Mouse (Mus musculus): ENCODE results near the gene Wdr83os. TPM values are rescaled to one million over a fixed set of nuclear protein-coding genes. Genes with fewer than 3 reads are reported as not detected.

The Wdr83os gene
- polyA plus RNA-seq, 1 experiment from 2014 or later, result 117 TPM

DNA sequence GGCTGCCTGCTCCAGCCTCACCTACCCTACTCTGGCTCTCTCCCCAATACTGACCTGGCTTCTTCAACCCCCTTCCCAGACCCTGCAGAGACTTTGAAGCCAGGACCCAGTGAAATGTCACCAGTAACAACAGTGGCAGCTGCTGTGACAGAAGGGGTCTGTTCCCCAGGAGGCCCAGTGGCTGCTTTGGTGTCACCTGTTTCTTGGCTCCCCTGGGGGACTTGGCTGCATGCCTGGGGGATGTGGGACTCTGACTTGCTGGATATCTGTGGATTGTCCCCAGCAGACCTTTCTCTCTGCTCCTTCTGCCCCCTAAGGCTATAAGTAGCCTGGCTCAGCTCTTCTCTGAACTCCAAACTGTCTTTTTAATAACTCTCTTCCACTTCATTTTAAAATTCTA lies 12.6 kb upstream of the Wdr83os start, which contains the start of gene Gm5741:
Gene Gm5741 (minus strand): TSS at position 1 of the 400 bp plus-strand sequence.
- H3K4me3 ChIP-seq (ENCODE audit: low read depth, low read length), result no peak within 1 kb of the TSS
- no peak within 1 kb of the TSS for H3K4me2 ChIP-seq (replicated peaks; ENCODE audit: low read depth)
- no peak within 1 kb of the TSS for H3K9ac ChIP-seq (ENCODE audit: low read length)
- TF ChIP-seq EP300 (optimal IDR thresholded peaks at IDR 0.05) (no peak), CTCF (IDR thresholded peaks at IDR 0.05; ENCODE audit: low read depth) (no peak)
- H3K27me3 ChIP-seq (ENCODE audit: control insufficient read depth, insufficient read depth, low read length), result no peaks in the 10 kb centered on the region
- H3K9me3 ChIP-seq (ENCODE audit: control insufficient read depth, low read length), result no peaks in the 10 kb centered on the region
- H3K4me1 ChIP-seq (replicated peaks; ENCODE audit: control insufficient read depth, insufficient read depth), result 0 out of 2 replicates have a peak, but pooled peaks cover 4% of the 10 kb centered on the region
- H3K27ac ChIP-seq (replicated peaks), result no peak within 1 kb of the TSS
- DNase-seq (ENCODE audit: low spot score) (no peak), ATAC-seq (ENCODE audit: low FRiP score, low TSS enrichment) (no peak)
- H3K36me3 ChIP-seq (ENCODE audit: control insufficient read depth, insufficient read depth, low read length), result no peaks in the 10 kb centered on the region

DNA sequence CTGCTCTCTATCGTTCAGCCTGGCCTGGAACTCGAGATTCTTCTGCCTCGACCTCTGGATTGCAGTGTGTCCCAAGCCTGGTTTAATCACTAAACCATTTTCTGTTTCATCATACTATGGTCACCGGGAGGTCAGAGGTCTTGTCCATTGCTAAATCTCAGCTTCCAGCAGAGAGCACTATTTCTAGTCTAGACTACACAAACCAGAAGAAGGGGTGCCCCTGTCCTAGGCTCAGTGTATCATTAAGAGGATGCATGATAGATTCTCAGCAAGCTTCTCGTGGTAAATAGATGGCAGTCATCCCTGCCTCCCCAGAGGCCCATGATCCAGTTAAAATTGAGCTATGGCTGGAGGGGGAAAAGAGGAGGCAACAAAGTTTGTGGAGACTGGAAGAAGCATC lies 9.5 kb upstream of the Wdr83os start:
- H3K36me3 ChIP-seq (ENCODE audit: control insufficient read depth, insufficient read depth, low read length), result 0 out of 2 replicates have a peak, but pooled peaks cover 11% of the 10 kb centered on the region
- no peaks in the 10 kb centered on the region for H3K27me3 ChIP-seq (ENCODE audit: control insufficient read depth, insufficient read depth, low read length)
- H3K4me2 ChIP-seq (replicated peaks; ENCODE audit: low read depth), result peak overlapping the region; percentile 68
- peak overlapping the region; percentile 90 for H3K4me3 ChIP-seq (ENCODE audit: low read depth, low read length)
- TF ChIP-seq EP300 (optimal IDR thresholded peaks at IDR 0.05), result no peak
- no peak for TF ChIP-seq CTCF (IDR thresholded peaks at IDR 0.05; ENCODE audit: low read depth)
- ATAC-seq (ENCODE audit: low FRiP score, low TSS enrichment), result no peak
- H3K4me1 ChIP-seq (replicated peaks; ENCODE audit: control insufficient read depth, insufficient read depth), result 0 out of 2 replicates have a peak, but pooled peaks cover 4% of the 10 kb centered on the region
- 79% methylated on average over 5 of the region's 5 CpGs for WGBS
- DNase-seq (ENCODE audit: low spot score), result no peak
- H3K9me3 ChIP-seq (ENCODE audit: control insufficient read depth, low read length), result no peaks in the 10 kb centered on the region
- H3K9ac ChIP-seq (ENCODE audit: low read length), result no peak overlapping the region
- H3K27ac ChIP-seq (replicated peaks), result peak overlapping the region; percentile 98; the same call in 1 of the 2 replicates

DNA sequence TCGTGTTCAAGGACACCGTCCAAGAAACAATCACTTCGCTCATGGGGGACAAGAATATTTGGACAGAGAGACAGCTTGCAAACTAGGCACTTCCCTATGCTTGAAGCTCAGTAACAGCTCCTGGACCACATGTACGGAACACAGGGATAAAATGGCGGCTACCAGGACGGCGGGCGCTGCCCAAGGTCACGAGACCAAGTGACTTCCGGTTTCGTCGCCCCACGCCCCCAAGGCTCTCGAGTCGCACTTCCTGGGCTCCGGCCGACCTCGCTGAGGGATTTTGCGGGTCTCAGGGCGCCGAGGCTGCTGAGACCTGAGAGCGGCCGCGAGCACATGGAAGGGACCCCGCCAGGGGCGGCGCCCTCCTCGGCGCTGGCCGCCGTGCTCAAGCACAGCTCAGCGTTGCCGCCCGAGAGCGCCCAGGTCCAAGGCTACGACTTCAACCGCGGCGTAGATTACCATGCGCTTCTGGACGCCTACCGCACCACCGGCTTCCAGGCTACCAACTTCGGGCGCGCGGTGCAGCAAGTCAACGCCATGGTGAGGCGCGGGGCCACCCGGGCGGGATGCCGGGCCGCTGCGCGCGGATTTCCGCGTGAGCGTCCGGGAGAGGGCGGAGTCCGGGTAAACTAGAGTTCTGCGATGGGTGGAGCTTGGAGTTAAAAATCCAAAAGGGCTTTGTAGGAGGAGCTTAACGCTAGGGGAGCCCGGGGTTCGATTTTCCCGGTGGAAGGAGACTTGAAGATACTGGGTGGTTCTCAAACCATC lies 8.8 kb upstream of the Wdr83os start, which contains the start of gene Dhps:
Gene Dhps (plus strand): TSS at position 244 of the 768 bp plus-strand sequence.
- Histone ChIP-seq H3K27ac (replicated peaks) (peak within 1 kb of the TSS; percentile 98), H3K4me3 (ENCODE audit: low read depth, low read length) (peak within 1 kb of the TSS; percentile 90), H3K9me3 (ENCODE audit: control insufficient read depth, low read length) (no peaks in the 10 kb centered on the region), H3K4me2 (replicated peaks; ENCODE audit: low read depth) (peak within 1 kb of the TSS; percentile 68), H3K4me1 (replicated peaks; ENCODE audit: control insufficient read depth, insufficient read depth) (0 out of 2 replicates have a peak, but pooled peaks cover 4% of the 10 kb centered on the region), H3K36me3 (ENCODE audit: control insufficient read depth, insufficient read depth, low read length) (peaks cover 11% of the 10 kb centered on the region; the same call in 1 of the 2 replicates), H3K27me3 (ENCODE audit: control insufficient read depth, insufficient read depth, low read length) (no peaks in the 10 kb centered on the region), H3K9ac (ENCODE audit: low read length) (peak within 1 kb of the TSS; percentile 94)
- DNase-seq (ENCODE audit: low spot score), result peak; percentile 93
- peak; percentile 90 for ATAC-seq (ENCODE audit: low FRiP score, low TSS enrichment)
- peak; percentile 54 for TF ChIP-seq CTCF (IDR thresholded peaks at IDR 0.05; ENCODE audit: low read depth)
- peak; percentile 72 for TF ChIP-seq EP300 (optimal IDR thresholded peaks at IDR 0.05)
- under 1% methylated on average over 67 of the region's 68 CpGs for WGBS

DNA sequence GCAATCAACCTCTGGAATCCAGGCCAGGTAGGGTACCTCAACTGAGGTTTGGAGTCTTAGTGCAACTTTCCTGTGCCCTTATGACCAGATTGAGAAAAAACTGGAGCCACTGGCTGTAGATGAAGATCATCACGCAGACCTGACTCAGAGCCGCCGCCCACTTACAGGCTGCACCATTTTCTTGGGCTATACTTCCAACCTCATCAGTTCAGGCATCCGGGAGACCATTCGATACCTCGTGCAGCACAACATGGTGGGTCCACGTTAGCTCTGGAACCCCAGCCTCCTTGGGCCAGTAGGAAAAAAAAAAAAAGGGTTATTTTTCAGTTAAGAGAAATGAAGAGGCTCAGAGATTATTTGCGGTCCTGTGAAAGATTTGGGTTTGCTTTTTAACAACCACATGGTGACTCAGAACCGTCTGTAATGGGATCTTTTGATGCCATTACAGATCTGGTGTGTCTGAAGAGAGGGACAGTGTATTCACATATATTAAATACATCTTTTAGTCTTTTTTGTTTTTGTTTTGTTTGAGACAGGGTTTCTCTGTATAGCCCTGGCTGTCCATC lies 8.1 kb upstream of the Wdr83os start:
- TF ChIP-seq EP300 (optimal IDR thresholded peaks at IDR 0.05) (no peak), CTCF (IDR thresholded peaks at IDR 0.05; ENCODE audit: low read depth) (no peak)
- H3K9me3 ChIP-seq (ENCODE audit: control insufficient read depth, low read length), result no peaks in the 10 kb centered on the region
- H3K4me1 ChIP-seq (replicated peaks; ENCODE audit: control insufficient read depth, insufficient read depth), result 0 out of 2 replicates have a peak, but pooled peaks cover 4% of the 10 kb centered on the region
- peak overlapping the region; percentile 90 for H3K4me3 ChIP-seq (ENCODE audit: low read depth, low read length)
- H3K27ac ChIP-seq (replicated peaks), result peak overlapping the region; percentile 98
- ATAC-seq (ENCODE audit: low FRiP score, low TSS enrichment) (no peak; the same call in 1 of the 2 replicates), DNase-seq (ENCODE audit: low spot score) (no peak)
- H3K36me3 ChIP-seq (ENCODE audit: control insufficient read depth, insufficient read depth, low read length), result peaks cover 11% of the 10 kb centered on the region; the same call in 1 of the 2 replicates
- WGBS, result 37% methylated on average over 9 of the region's 9 CpGs
- peak overlapping the region; percentile 68 for H3K4me2 ChIP-seq (replicated peaks; ENCODE audit: low read depth)
- peak overlapping the region; percentile 94 for H3K9ac ChIP-seq (ENCODE audit: low read length)
- no peaks in the 10 kb centered on the region for H3K27me3 ChIP-seq (ENCODE audit: control insufficient read depth, insufficient read depth, low read length)

DNA sequence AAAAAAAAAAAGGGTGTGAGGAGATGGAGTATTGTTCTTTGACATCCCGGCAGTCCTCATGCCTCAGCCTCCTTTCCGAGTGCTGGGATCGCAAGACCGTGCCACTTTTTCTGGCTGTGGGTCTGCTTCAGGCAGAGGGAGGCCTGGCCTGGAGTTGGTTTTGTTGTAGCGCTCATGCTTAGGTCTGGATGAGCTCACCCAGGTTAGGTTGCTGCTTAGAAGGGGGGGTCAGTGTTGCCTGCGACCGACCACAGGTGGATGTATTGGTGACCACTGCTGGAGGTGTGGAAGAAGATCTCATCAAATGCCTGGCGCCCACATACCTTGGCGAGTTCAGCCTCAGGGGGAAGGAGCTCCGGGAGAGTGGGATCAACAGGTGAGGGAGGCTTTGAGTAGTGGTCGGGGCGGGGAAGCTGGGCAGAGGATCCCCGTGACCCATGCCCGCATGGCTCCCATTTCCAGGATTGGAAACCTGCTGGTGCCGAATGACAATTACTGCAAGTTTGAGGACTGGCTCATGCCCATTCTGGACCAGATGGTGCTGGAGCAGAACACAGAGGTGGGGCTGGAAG lies 7.4 kb upstream of the Wdr83os start:
- ATAC-seq (ENCODE audit: low FRiP score, low TSS enrichment), result no peak
- H3K27me3 ChIP-seq (ENCODE audit: control insufficient read depth, insufficient read depth, low read length), result no peaks in the 10 kb centered on the region
- H3K4me3 ChIP-seq (ENCODE audit: low read depth, low read length), result no peak overlapping the region
- H3K4me1 ChIP-seq (replicated peaks; ENCODE audit: control insufficient read depth, insufficient read depth), result 0 out of 2 replicates have a peak, but pooled peaks cover 4% of the 10 kb centered on the region
- TF ChIP-seq EP300 (optimal IDR thresholded peaks at IDR 0.05), result no peak
- TF ChIP-seq CTCF (IDR thresholded peaks at IDR 0.05; ENCODE audit: low read depth), result no peak
- H3K27ac ChIP-seq (replicated peaks), result no peak overlapping the region
- H3K9ac ChIP-seq (ENCODE audit: low read length), result no peak overlapping the region
- DNase-seq (ENCODE audit: low spot score), result no peak
- H3K9me3 ChIP-seq (ENCODE audit: control insufficient read depth, low read length), result no peaks in the 10 kb centered on the region
- WGBS, result 92% methylated on average over 15 of the region's 15 CpGs
- peaks cover 11% of the 10 kb centered on the region; the same call in 1 of the 2 replicates for H3K36me3 ChIP-seq (ENCODE audit: control insufficient read depth, insufficient read depth, low read length)
- H3K4me2 ChIP-seq (replicated peaks; ENCODE audit: low read depth), result no peak overlapping the region
